Mouse (Mus musculus): ENCODE data around the gene Ccdc70. TPM values are rescaled to one million over a fixed set of nuclear protein-coding genes. Genes with fewer than 3 reads are reported as not detected.
A peak's percentile ranks its signal among the peaks of the same experiment; 100 is the strongest.

Gene Ccdc70
- polyA plus RNA-seq, 1 experiment, result not detected

- Histone ChIP-seq H3K27ac (ENCODE audit: insufficient read depth, low read length) (no peak overlapping the region; the same call in 1 of the 2 replicates), H3K4me3 (ENCODE audit: insufficient read depth, low read length) (no peak overlapping the region), H3K4me1 (ENCODE audit: control insufficient read depth, insufficient read depth, low read length) (no peaks in the 10 kb centered on the region; the same call in 1 of the 2 replicates)
- TF ChIP-seq CTCF (IDR thresholded peaks at IDR 0.05; ENCODE audit: extremely low read depth, insufficient read depth, low read length) (no peak), POLR2A (IDR thresholded peaks at IDR 0.05; ENCODE audit: extremely low read depth, insufficient read depth, low read length) (no peak)
These were observed 8.6 kb downstream of the Ccdc70 start for GRCm38 (mm10) chr8:21978193-21978592.

- H3K4me3 ChIP-seq (ENCODE audit: insufficient read depth, low read length), result no peak overlapping the region
These were observed 12.2 kb downstream of the Ccdc70 start for GRCm38 (mm10) chr8:21981664-21982337.

GRCm38 (mm10) chr8:21992184-21992583 lies 22.6 kb downstream of the Ccdc70 start:
- TF ChIP-seq CTCF (IDR thresholded peaks at IDR 0.05; ENCODE audit: extremely low read depth, insufficient read depth, low read length) (peak; percentile 94), POLR2A (IDR thresholded peaks at IDR 0.05; ENCODE audit: extremely low read depth, insufficient read depth, low read length) (no peak)
- Histone ChIP-seq H3K4me3 (ENCODE audit: insufficient read depth, low read length) (no peak overlapping the region), H3K4me1 (ENCODE audit: control insufficient read depth, insufficient read depth, low read length) (no peaks in the 10 kb centered on the region), H3K27ac (ENCODE audit: insufficient read depth, low read length) (no peak overlapping the region)

More at GRCm38 (mm10) chr8:21981664-21982337, 12.2 kb downstream of the Ccdc70 start:
- peak; percentile 54 for TF ChIP-seq CTCF (IDR thresholded peaks at IDR 0.05; ENCODE audit: extremely low read depth, insufficient read depth, low read length)
- no peak for TF ChIP-seq POLR2A (IDR thresholded peaks at IDR 0.05; ENCODE audit: extremely low read depth, insufficient read depth, low read length)
- Histone ChIP-seq H3K4me1 (ENCODE audit: control insufficient read depth, insufficient read depth, low read length) (no peaks in the 10 kb centered on the region; the same call in 1 of the 2 replicates), H3K27ac (ENCODE audit: insufficient read depth, low read length) (no peak overlapping the region)

GRCm38 (mm10) chr8:21995181-21995580 lies 25.6 kb downstream of the Ccdc70 start:
- no peak overlapping the region for H3K4me3 ChIP-seq (ENCODE audit: insufficient read depth, low read length)
- H3K4me1 ChIP-seq (ENCODE audit: control insufficient read depth, insufficient read depth, low read length), result no peaks in the 10 kb centered on the region
- no peak for TF ChIP-seq CTCF (IDR thresholded peaks at IDR 0.05; ENCODE audit: extremely low read depth, insufficient read depth, low read length)
- TF ChIP-seq POLR2A (IDR thresholded peaks at IDR 0.05; ENCODE audit: extremely low read depth, insufficient read depth, low read length), result no peak
- no peak overlapping the region for H3K27ac ChIP-seq (ENCODE audit: insufficient read depth, low read length)

GRCm38 (mm10) chr8:22004750-22005522 lies 35.4 kb downstream of the Ccdc70 start:
- Histone ChIP-seq H3K4me1 (ENCODE audit: control insufficient read depth, insufficient read depth, low read length) (no peaks in the 10 kb centered on the region), H3K4me3 (ENCODE audit: insufficient read depth, low read length) (no peak overlapping the region), H3K27ac (ENCODE audit: insufficient read depth, low read length) (no peak overlapping the region)
- no peak for TF ChIP-seq CTCF (IDR thresholded peaks at IDR 0.05; ENCODE audit: extremely low read depth, insufficient read depth, low read length)

- TF ChIP-seq CTCF (IDR thresholded peaks at IDR 0.05; ENCODE audit: extremely low read depth, insufficient read depth, low read length) (no peak), POLR2A (IDR thresholded peaks at IDR 0.05; ENCODE audit: extremely low read depth, insufficient read depth, low read length) (no peak)
- H3K4me3 ChIP-seq (ENCODE audit: insufficient read depth, low read length), result no peak overlapping the region
- no peaks in the 10 kb centered on the region for H3K4me1 ChIP-seq (ENCODE audit: control insufficient read depth, insufficient read depth, low read length)
- H3K27ac ChIP-seq (ENCODE audit: insufficient read depth, low read length), result no peak overlapping the region
These were observed 36.8 kb downstream of the Ccdc70 start for GRCm38 (mm10) chr8:22006423-22006822.

GRCm38 (mm10) chr8:22009403-22009802 lies 39.8 kb downstream of the Ccdc70 start:
- H3K27ac ChIP-seq (ENCODE audit: insufficient read depth, low read length), result no peak overlapping the region
- TF ChIP-seq CTCF (IDR thresholded peaks at IDR 0.05; ENCODE audit: extremely low read depth, insufficient read depth, low read length), result no peak
- no peak for TF ChIP-seq POLR2A (IDR thresholded peaks at IDR 0.05; ENCODE audit: extremely low read depth, insufficient read depth, low read length)
- no peaks in the 10 kb centered on the region for H3K4me1 ChIP-seq (ENCODE audit: control insufficient read depth, insufficient read depth, low read length)
- H3K4me3 ChIP-seq (ENCODE audit: insufficient read depth, low read length), result no peak overlapping the region

- Histone ChIP-seq H3K4me1 (ENCODE audit: control insufficient read depth, insufficient read depth, low read length) (no peaks in the 10 kb centered on the region), H3K4me3 (ENCODE audit: insufficient read depth, low read length) (peak overlapping the region; percentile 39), H3K27ac (ENCODE audit: insufficient read depth, low read length) (no peak overlapping the region)
- TF ChIP-seq POLR2A (IDR thresholded peaks at IDR 0.05; ENCODE audit: extremely low read depth, insufficient read depth, low read length), result no peak
- TF ChIP-seq CTCF (IDR thresholded peaks at IDR 0.05; ENCODE audit: extremely low read depth, insufficient read depth, low read length), result no peak
These were observed 43.6 kb downstream of the Ccdc70 start for GRCm38 (mm10) chr8:22013034-22013707.

- H3K4me1 ChIP-seq (ENCODE audit: control insufficient read depth, insufficient read depth, low read length), result no peaks in the 10 kb centered on the region
- H3K27ac ChIP-seq (ENCODE audit: insufficient read depth, low read length), result no peak overlapping the region
- H3K4me3 ChIP-seq (ENCODE audit: insufficient read depth, low read length), result no peak overlapping the region
- TF ChIP-seq CTCF (IDR thresholded peaks at IDR 0.05; ENCODE audit: extremely low read depth, insufficient read depth, low read length), result no peak
- TF ChIP-seq POLR2A (IDR thresholded peaks at IDR 0.05; ENCODE audit: extremely low read depth, insufficient read depth, low read length), result no peak
These were observed 48.2 kb downstream of the Ccdc70 start for GRCm38 (mm10) chr8:22017731-22018130.
